Mouse (Mus musculus): ENCODE measurements around the gene Cgrrf1.

Cgrrf1 gene

GRCm38 (mm10) chr14:46893961-46894360 is 62.0 kb downstream of the Cgrrf1 start:
- no peak for DNase-seq (ENCODE audit: low read depth)

- no peak for DNase-seq (ENCODE audit: low read depth)
These were observed 66.0 kb downstream of the Cgrrf1 start for GRCm38 (mm10) chr14:46897953-46898352.

- DNase-seq (ENCODE audit: low read depth), result no peak
These were observed 66.7 kb downstream of the Cgrrf1 start for GRCm38 (mm10) chr14:46898626-46899025.

GRCm38 (mm10) chr14:46902498-46903087 is 70.7 kb downstream of the Cgrrf1 start:
- DNase-seq (ENCODE audit: low read depth), result no peak
